Mouse (Mus musculus) limb, embryonic 10.5 days (tissue): ENCODE data around the gene Rpf2. TPM values are rescaled to one million over a fixed set of nuclear protein-coding genes. Genes with fewer than 3 reads are reported as not detected.

Source experiments
- DNase-seq: peaks from one replicate; pipeline ENCODE4 v3.0.0-alpha.2; 2017; ENCODE audit warnings: low spot score
- H3K27ac ChIP-seq: fragments of 300-500 bp; sonication (generic); 2 replicates; pipeline ENCODE4 v1.5.1; 2016; ENCODE audit warnings: mild to moderate bottlenecking
- H3K27me3 ChIP-seq: fragments of 300-500 bp; sonication (generic); 2 replicates; pipeline ENCODE4 v1.6.1; 2016; ENCODE audit warnings: low read depth, mild to moderate bottlenecking; ENCODE audit not compliant: poor library complexity, severe bottlenecking
- H3K36me3 ChIP-seq: fragments of 300-500 bp; sonication (generic); 2 replicates; pipeline ENCODE4 v1.6.1; 2016; ENCODE audit warnings: mild to moderate bottlenecking, moderate library complexity
- H3K4me1 ChIP-seq: fragments of 300-500 bp; sonication (generic); 2 replicates; pipeline ENCODE4 v1.6.1; 2016
- H3K4me3 ChIP-seq: fragments of 300-500 bp; sonication (generic); 2 replicates; pipeline ENCODE4 v1.5.1; 2016; ENCODE audit warnings: mild to moderate bottlenecking, moderate library complexity
- H3K9me3 ChIP-seq: fragments of 300-500 bp; sonication (generic); replicated peaks from 2 replicates; pipeline ENCODE4 v1.6.1; 2016; ENCODE audit warnings: mild to moderate bottlenecking
- WGBS: fragments of 180-500 bp; shearing (Covaris S2); methylation state at CpG from one replicate; pipeline ENCODE4 v1.1.7; 2016; 5-methylcytosine and 5-hydroxymethylcytosine counted together
- polyA plus RNA-seq: library from polyadenylated mRNA; unstranded; fragments of >200 nt; fragmentation: Nextera tagmentation; extraction: Ambion mirVana; gene quantifications from 2 replicates; pipeline ENCODE4 v1.2.1, GENCODE M21; 2016

Rpf2 gene
- polyA plus RNA-seq, 1 experiment from 2014 or later = 85.2 TPM

- no peaks in the 10 kb centered on the region for H3K36me3 ChIP-seq
- no peaks in the 10 kb centered on the region for H3K27me3 ChIP-seq
- H3K27ac ChIP-seq = no peak overlapping the region
- H3K4me3 ChIP-seq = no peak overlapping the region
- DNase-seq = no peak
- WGBS = 94% methylated on average over 4 of the region's 4 CpGs
- no peaks in the 10 kb centered on the region for H3K9me3 ChIP-seq
- H3K4me1 ChIP-seq = peaks cover 13% of the 10 kb centered on the region
Observed at GRCm38 (mm10) chr10:40263691-40264090, 16.9 kb upstream of the Rpf2 start.

- H3K9me3 ChIP-seq = no peaks in the 10 kb centered on the region
- no peak overlapping the region for H3K4me3 ChIP-seq
- 90% methylated on average over 6 of the region's 6 CpGs for WGBS
- no peaks in the 10 kb centered on the region for H3K27me3 ChIP-seq
- no peak overlapping the region for H3K27ac ChIP-seq
- DNase-seq = no peak
- H3K4me1 ChIP-seq = peaks cover 13% of the 10 kb centered on the region
- H3K36me3 ChIP-seq = no peaks in the 10 kb centered on the region
Observed at GRCm38 (mm10) chr10:40262200-40262599, 15.4 kb upstream of the Rpf2 start.

- no peak for DNase-seq
- Histone ChIP-seq H3K4me1 (peaks cover 21% of the 10 kb centered on the region), H3K36me3 (peaks cover 9% of the 10 kb centered on the region), H3K27ac (no peak overlapping the region), H3K9me3 (no peaks in the 10 kb centered on the region), H3K4me3 (no peak overlapping the region), H3K27me3 (no peaks in the 10 kb centered on the region)
- WGBS = 42% methylated on average over 5 of the region's 5 CpGs
Observed at GRCm38 (mm10) chr10:40260305-40260704, 13.5 kb upstream of the Rpf2 start.

- peaks cover 15% of the 10 kb centered on the region for H3K36me3 ChIP-seq
- H3K4me1 ChIP-seq = peaks cover 21% of the 10 kb centered on the region
- no peaks in the 10 kb centered on the region for H3K27me3 ChIP-seq
- 19% methylated on average over 8 of the region's 8 CpGs for WGBS
- no peak overlapping the region for H3K27ac ChIP-seq
- H3K9me3 ChIP-seq = no peaks in the 10 kb centered on the region
- no peak overlapping the region for H3K4me3 ChIP-seq
- DNase-seq = peak; percentile 35
Observed at GRCm38 (mm10) chr10:40259542-40259941, 12.7 kb upstream of the Rpf2 start.

GRCm38 (mm10) chr10:40258976-40259375 is 12.1 kb upstream of the Rpf2 start:
- DNase-seq = no peak
- H3K27me3 ChIP-seq = no peaks in the 10 kb centered on the region
- H3K36me3 ChIP-seq = peaks cover 19% of the 10 kb centered on the region
- H3K4me3 ChIP-seq = 0 out of 2 replicates have a peak overlapping the region, but pooled peaks have one; percentile 74
- no peaks in the 10 kb centered on the region for H3K9me3 ChIP-seq
- H3K4me1 ChIP-seq = peaks cover 21% of the 10 kb centered on the region
- H3K27ac ChIP-seq = 0 out of 2 replicates have a peak overlapping the region, but pooled peaks have one; percentile 15
- WGBS = 7% methylated on average over 5 of the region's 5 CpGs

- WGBS = 2% methylated on average over 12 of the region's 12 CpGs
- DNase-seq = peak; percentile 87
- peak overlapping the region; percentile 97 for H3K27ac ChIP-seq
- no peaks in the 10 kb centered on the region for H3K9me3 ChIP-seq
- H3K36me3 ChIP-seq = peaks cover 23% of the 10 kb centered on the region
- peaks cover 21% of the 10 kb centered on the region for H3K4me1 ChIP-seq
- peak overlapping the region; percentile 74 for H3K4me3 ChIP-seq
- no peaks in the 10 kb centered on the region for H3K27me3 ChIP-seq
Observed at GRCm38 (mm10) chr10:40258401-40258966, 11.6 kb upstream of the Rpf2 start.

GRCm38 (mm10) chr10:40257414-40258255 is 10.8 kb upstream of the Rpf2 start, which contains the start of gene Gtf3c6:
Gene Gtf3c6, minus strand, starts transcription at chr10:40258108.
- Histone ChIP-seq H3K4me1 (peaks cover 21% of the 10 kb centered on the region), H3K9me3 (no peaks in the 10 kb centered on the region), H3K36me3 (peaks cover 32% of the 10 kb centered on the region), H3K27me3 (no peaks in the 10 kb centered on the region), H3K27ac (peak within 1 kb of the TSS; percentile 97), H3K4me3 (peak within 1 kb of the TSS; percentile 74)
- under 1% methylated on average over 43 of the region's 43 CpGs for WGBS
- DNase-seq = peak; percentile 97

- Histone ChIP-seq H3K36me3 (peaks cover 41% of the 10 kb centered on the region), H3K4me1 (peaks cover 21% of the 10 kb centered on the region), H3K9me3 (no peaks in the 10 kb centered on the region), H3K27me3 (no peaks in the 10 kb centered on the region), H3K27ac (peak overlapping the region; percentile 97), H3K4me3 (peak overlapping the region; percentile 74)
- WGBS = 10% methylated on average over 5 of the region's 5 CpGs
- peak; percentile 71 for DNase-seq
Observed at GRCm38 (mm10) chr10:40256716-40257115, 9.9 kb upstream of the Rpf2 start.

- peaks cover 5% of the 10 kb centered on the region for H3K4me1 ChIP-seq
- 93% methylated on average over 6 of the region's 6 CpGs for WGBS
- H3K36me3 ChIP-seq = peaks cover 82% of the 10 kb centered on the region
- H3K27me3 ChIP-seq = no peaks in the 10 kb centered on the region
- H3K9me3 ChIP-seq = no peaks in the 10 kb centered on the region
- no peak overlapping the region for H3K4me3 ChIP-seq
- no peak overlapping the region for H3K27ac ChIP-seq
- no peak for DNase-seq
Observed at GRCm38 (mm10) chr10:40250969-40251368, 4.1 kb upstream of the Rpf2 start.

GRCm38 (mm10) chr10:40249625-40250024 is 2.8 kb upstream of the Rpf2 start:
- Histone ChIP-seq H3K4me3 (no peak overlapping the region), H3K4me1 (peaks cover 10% of the 10 kb centered on the region), H3K27me3 (no peaks in the 10 kb centered on the region), H3K36me3 (peaks cover 73% of the 10 kb centered on the region), H3K27ac (no peak overlapping the region), H3K9me3 (no peaks in the 10 kb centered on the region)
- 92% methylated on average over 9 of the region's 9 CpGs for WGBS
- no peak for DNase-seq

- Histone ChIP-seq H3K9me3 (no peaks in the 10 kb centered on the region), H3K36me3 (peaks cover 73% of the 10 kb centered on the region), H3K4me3 (peak overlapping the region; percentile 79), H3K4me1 (peaks cover 10% of the 10 kb centered on the region), H3K27ac (peak overlapping the region; percentile 89), H3K27me3 (no peaks in the 10 kb centered on the region)
- WGBS = 38% methylated on average over 11 of the region's 11 CpGs
- DNase-seq = peak; percentile 33
Observed at GRCm38 (mm10) chr10:40247166-40247716, 405 bp upstream of the Rpf2 start.

- Histone ChIP-seq H3K27me3 (no peaks in the 10 kb centered on the region), H3K27ac (no peak overlapping the region), H3K4me3 (no peak overlapping the region), H3K9me3 (no peaks in the 10 kb centered on the region), H3K36me3 (peaks cover 96% of the 10 kb centered on the region), H3K4me1 (no peaks in the 10 kb centered on the region)
- WGBS = 94% methylated on average over 5 of the region's 5 CpGs
- DNase-seq = no peak
Observed at GRCm38 (mm10) chr10:40237826-40238225, 9.0 kb downstream of the Rpf2 start.

- 90% methylated on average over 3 of the region's 3 CpGs for WGBS
- H3K27me3 ChIP-seq = no peaks in the 10 kb centered on the region
- no peak overlapping the region for H3K27ac ChIP-seq
- no peak overlapping the region for H3K4me3 ChIP-seq
- H3K4me1 ChIP-seq = no peaks in the 10 kb centered on the region
- no peaks in the 10 kb centered on the region for H3K9me3 ChIP-seq
- DNase-seq = no peak
- H3K36me3 ChIP-seq = peaks cover 94% of the 10 kb centered on the region
Observed at GRCm38 (mm10) chr10:40233241-40233640, 13.6 kb downstream of the Rpf2 start.
